Mouse (Mus musculus) T-helper 2 cell (primary cell): ENCODE measurements around the gene Gm7168.

Experiments used
- in situ Hi-C: fragments of 300-600 bp; cut with MboI, MseI; formaldehyde crosslinking; loops from one replicate; pipeline ENCODE4 v1.15.1; 2025; ENCODE audit warnings: high pct_unique_total_duplicates

The Gm7168 gene

GRCm38 (mm10) chr17:13987690-13988089 is 39.5 kb downstream of the Gm7168 start:
- in situ Hi-C loops = loop anchor here (25.0 kb wide), 1 partner anchor 750 kb away; the partner anchor contains the start of gene Smok2b

DNA sequence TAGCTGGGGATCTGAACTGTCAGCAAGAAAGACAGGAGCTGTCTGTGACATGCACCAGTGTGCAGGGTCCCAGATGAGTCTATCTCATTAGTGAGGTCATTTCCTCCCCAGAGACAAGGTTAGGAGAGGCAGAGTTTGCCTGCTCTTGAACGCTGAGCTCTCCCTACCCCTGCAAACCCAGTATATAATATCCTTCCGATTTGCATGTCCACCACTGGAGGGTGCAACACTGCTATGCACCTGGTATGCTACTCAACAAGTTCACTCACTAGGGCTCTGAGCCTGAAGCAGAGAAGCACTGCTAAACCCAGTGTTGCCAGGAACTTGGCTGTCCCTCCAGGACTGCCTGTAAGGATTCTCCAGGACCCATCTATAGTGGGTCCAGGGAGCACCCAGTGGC is 45.3 kb downstream of the Gm7168 start:
- in situ Hi-C loops = loop anchor here (25.0 kb wide), 1 partner anchor 756 kb away; the partner anchor contains the start of gene Smok2b
